Mouse (Mus musculus) spleen, adult 2 months (tissue): ENCODE data around the gene Arhgap44.

ENCODE experiments used
- CTCF ChIP-seq: fragments of 200-500 bp; IDR thresholded peaks from 2 replicates; pipeline ENCODE4 v1.5.1; 2011; ENCODE audit warnings: mild to moderate bottlenecking, inconsistent platforms; ENCODE audit not compliant: insufficient read depth, insufficient read length, insufficient replicate concordance; ENCODE audit errors: extremely low read depth
- POLR2A ChIP-seq: fragments of 200-500 bp; IDR thresholded peaks from 2 replicates; pipeline ENCODE4 v1.6.1; 2011; ENCODE audit warnings: low read depth, low read length, inconsistent platforms

GRCm38 (mm10) chr11:65092851-65093250, 69.9 kb downstream of the Arhgap44 start:
- TF ChIP-seq CTCF (no peak), POLR2A (no peak)
